Mouse (Mus musculus) spleen, postnatal 14 days (tissue): ENCODE results near the gene Nosip.
"Not testable (repeated sequence)": the region's sequence is repeated elsewhere in the genome, so short reads cannot be mapped to it uniquely, and the experiment has no call there.

ENCODE experiments used
- DNase-seq, 2 experiments: peaks; one replicate each; pipeline ENCODE4 v3.0.0; 2021 to 2022; ENCODE audit warnings: low spot score in 2 of 2

Nosip gene

DNA sequence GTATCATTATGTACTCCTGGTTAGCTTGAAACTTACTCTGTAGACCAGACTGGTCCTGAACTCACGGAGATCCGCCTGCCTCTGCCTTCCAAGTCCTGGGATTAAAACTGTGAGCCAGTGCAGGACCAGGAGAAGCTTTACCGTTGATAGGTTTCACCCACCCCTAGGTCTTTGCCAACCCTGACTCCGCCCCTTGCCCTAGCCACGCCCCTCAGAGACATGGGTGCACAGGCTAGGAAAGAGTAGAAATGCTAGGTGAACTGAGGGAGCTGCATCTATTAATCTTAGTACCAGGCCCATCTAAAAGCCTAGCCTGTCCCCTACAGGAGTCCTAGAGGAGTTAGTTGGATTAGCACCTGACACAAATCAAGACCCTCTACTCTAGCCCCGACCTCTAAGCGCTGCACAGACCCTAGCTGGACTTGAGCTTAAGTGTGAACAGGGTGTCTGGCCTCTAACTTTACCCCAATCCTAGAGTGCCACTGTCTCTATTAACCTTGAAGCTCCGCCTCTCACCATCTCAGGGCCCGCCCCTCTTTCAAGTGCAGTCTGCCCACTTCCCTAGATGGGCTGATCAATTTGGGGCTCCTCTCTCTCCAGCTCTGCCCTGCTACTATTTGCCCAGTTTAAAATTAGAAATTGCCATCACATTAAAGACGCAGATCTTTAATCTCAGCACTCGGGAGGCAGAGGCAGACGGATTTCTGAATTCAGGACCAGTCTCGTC is 28.2 kb downstream of the Nosip start:
- DNase-seq, result peak in 1 of 2 experiments; percentile 31

DNA sequence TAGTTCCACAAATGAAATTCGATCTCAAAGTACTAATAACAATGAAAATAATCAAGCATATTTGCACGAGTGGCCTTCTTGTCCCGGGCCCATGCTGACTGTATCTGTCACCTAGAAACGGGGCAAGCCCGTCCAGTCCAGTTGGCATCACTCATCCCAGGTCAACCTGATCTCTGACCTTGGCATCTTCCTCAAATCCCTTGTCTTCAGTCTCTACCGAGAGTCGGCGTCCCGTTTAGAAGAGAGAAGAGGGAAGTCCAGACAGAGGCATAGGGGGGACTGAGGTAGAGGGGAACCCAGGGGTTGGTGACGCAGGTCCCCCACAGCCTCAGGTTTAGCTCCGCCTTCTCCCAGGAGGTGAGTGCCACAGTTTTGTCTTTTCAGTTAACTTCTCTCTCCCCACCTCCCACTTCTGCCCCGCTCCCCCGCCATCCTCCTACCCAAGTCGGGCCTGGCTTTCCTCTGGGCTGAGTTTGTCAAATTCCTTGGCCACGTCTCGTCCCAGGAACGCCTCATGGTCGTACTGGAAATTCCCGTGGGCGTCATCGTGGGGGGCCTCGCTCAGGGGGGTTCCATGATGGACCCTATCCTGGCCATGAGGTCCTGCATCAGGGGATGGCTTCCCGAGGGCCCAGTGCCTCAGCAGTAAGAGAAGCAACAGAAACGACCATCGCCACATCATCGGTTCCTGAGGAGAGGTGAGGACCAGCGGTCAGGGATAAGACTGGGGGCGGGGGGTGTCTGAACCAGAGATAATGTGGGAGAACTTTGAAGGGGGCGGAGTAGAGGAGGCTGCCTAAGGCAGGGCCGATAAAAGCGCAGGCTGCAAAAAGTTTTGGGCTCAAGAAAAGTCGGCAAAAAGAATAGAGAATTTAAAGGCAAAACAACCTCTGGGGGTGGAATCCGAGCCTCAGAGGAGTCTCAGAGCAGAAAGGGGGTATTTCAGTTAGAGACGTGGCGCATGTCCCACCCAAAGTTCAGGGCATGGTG is 29.1 kb downstream of the Nosip start:
- no peak for DNase-seq

DNA sequence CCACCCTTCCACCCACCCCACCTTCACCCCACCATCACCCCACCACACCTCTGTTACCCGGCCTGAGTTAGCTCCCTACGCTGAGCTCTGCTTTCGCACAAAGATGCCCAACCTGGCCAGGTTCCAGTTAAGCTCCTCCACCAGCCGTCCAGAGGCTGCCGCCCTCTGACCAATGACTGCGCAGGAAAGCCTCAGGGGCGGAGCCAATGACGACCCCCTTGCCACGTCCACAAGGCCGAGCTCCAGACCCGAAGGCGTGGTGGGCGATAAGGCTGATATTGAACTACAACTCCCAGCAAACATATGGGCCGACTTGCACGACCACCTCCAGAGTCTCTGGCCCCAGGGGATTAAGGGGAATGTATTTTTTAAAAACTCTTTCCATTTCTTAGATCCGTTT is 29.8 kb downstream of the Nosip start, which contains the start of gene Rcn3:
TSS of gene Rcn3 (minus strand) at position 174 of the 400 bp plus-strand sequence.
- DNase-seq, result peak in 1 of 2 experiments; percentile 33

DNA sequence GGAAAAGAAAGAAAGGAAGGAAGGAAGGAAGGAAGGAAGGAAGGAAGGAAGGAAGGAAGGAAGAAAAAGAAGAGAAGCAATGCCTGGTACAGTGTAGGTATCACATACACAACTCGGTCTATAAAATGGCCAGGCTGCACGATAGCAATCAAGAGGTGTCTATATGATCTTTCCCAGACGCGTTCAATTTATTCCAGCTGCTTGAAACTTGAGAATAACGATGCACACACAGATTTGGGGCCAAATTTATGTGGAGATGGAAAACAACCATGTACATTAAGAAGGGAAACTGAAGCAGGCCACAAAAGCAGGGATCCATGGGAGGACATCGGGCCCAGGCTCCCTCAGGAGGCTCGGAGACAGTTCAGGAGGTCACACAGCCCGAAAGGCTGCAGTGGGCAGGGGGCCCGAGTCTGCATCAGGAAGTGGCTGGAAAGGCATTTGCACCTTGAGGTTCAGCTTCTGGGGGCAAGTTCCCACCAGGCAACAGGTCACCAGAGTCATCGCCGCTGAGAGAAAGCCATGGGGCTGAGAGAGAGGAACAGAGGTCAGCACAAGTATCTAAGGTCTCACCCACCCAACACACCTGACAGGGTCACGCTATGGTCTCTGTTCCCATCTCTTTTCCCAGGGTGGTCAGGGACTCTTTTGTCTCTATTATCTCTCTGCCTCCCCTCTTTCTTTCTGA is 30.7 kb downstream of the Nosip start:
- DNase-seq, result no peak

DNA sequence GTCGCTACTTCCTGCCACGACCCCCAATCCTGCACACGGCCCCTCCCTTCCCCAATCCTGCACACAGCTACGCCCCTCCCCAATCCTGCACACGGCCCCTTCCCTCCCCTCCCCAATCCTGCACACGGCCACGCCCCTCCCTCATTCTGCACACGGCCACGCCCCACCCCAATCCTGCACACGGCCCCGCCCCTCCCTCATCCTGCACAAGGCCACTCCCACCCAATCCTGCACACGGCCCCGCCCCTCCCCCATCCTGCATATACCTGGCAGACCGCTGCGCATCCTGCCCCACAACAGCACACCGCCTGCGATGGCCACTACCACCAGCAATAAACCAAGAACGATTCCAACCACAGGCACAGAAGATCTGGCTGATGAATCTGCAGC is 31.3 kb downstream of the Nosip start:
- no peak for DNase-seq

DNA sequence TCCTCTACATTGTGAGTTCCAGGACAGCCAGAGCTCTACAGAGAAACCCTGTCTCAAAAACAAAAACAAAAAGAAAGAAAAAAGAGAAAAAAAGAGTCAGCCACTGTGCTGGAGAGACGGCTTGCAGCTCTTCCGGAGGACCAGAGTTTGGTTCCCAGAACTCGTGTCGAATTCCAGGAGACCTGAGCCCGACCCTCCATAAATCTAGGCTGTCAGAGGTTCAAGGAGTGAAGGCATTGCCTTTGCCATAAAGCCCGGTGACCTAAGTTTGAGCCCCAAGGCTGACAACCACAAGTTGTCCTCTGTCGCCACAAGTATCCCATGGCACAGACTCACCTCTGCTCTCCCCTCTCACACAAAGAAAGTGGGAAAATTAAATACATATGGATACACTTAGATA is 31.9 kb downstream of the Nosip start:
- DNase-seq, result no peak

DNA sequence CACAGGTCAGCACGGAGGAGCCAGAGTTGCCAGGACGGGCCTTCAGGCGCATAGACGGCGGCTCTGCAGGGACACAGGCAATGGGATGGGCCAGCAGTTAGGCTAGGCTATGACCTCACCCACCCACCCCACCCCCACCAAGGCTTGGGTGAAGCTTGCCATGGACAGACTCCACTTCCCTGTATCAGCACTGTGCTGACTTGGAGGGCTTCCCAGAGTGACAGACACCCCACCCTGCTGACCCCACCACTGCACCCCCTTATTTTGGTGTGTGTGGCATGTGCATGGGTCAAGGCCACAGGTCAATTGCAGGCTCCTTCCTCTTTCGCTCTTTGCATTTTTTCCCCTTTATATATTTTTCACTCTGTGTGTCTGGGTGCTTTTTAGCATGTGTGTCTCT is 33.1 kb downstream of the Nosip start:
- no peak for DNase-seq

DNA sequence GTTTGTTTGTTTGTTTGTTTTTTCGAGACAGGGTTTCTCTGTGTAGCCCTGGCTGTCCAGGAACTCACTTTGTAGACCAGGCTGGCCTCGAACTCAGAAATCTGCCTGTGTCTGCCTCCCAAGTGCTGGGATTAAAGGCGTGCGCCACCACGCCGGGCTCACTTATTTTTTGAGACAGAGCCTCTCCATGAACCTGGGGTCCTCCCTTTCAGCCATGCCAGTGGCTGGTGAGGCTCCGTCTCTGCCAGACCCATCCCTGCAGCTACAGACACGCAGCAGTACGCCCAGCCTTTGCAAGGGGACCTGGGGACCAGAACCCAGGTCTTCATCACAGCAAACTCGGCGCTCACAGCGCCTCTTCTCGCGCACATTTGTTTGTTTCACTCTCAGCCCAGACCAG is 33.7 kb downstream of the Nosip start:
- not testable (repeated sequence) for DNase-seq

DNA sequence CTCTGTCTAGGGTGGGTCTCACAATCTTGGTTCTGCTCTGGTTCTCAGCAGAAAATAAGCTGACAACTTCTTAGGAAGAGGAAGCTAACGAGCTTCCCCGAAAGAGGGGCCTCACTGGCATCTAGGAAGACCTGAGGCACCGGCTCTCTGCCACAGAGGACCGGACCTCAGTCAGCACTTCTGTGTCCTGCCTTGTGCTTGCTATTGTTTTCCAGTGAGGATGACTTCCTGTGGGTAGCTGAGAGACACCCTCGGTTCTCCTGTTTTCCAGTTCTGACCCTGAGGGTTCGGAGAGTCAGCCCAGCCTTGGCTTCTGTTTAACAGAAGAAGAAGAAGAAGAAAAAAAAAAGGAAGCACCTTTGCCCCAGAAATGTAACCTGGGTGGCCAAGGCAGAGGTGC is 35.2 kb downstream of the Nosip start:
- no peak for DNase-seq

DNA sequence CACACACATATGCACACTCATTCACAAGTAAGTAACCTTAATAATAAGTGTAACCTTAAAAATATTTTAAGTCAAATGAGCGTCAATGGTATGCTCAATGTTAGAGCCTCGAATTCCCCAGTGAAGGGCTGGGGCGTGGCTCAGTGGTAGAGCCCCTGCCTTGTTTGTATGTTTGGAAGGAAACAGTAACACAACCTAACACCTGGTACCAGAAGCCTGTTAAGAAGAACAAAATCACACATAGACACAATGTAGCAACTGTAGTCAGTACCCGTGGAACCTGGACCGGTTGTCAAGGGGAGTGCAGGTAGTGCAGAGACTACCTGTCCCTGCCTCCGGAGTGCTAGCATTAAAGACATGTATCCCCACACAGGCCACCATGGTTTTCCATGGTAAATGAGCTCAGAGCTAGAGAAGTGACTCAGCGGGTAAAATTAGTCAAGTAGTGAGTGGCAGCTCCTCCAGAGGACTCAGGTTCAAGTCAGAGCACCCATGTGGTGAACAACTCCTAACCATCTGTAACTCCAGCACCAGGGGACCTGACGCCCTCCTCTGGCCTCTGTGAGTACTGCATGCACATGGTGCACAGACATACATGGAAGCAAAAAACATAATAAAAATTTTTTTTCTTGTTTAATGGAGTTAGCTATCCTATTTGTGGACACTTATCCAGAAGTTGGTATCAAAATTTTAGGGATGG is 36.5 kb downstream of the Nosip start:
- no peak for DNase-seq

DNA sequence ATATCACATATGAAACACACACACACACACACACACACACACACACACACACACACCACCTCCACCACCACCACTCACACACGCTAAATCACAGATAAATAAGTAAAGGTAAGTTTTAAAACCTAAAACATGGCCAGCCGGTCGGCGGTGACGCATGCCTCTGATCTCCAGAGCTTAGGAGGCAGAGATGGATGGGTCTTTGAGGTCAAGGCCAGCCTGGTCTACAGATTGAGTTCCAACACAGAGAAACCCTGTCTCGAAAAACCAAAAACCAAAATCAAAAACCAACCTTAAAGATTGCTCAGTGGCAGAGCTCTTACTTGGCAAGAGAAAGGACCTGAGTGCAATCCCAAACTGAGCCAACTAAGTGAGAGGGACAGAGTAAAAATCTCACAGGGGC is 37.8 kb downstream of the Nosip start:
- no peak for DNase-seq

DNA sequence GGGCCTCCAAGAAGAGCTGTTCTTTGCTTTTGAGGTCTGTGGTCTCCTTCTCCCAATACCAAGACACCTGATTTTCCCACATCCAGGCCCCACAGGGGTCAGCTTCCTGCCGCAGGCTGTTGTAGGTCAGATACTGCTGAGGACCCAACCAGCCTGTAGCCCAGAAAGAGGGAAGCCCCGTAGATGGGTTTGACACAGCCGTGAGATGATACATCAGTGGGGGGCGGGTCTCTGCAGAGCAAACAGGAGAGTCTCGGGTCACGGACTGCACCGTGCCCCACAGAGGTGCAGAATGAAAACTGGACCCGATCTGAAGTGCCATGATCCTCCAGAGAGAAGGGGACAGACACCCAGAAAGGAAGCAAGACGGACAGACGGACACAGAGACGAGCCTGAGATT is 40.2 kb downstream of the Nosip start:
- DNase-seq, result no peak

DNA sequence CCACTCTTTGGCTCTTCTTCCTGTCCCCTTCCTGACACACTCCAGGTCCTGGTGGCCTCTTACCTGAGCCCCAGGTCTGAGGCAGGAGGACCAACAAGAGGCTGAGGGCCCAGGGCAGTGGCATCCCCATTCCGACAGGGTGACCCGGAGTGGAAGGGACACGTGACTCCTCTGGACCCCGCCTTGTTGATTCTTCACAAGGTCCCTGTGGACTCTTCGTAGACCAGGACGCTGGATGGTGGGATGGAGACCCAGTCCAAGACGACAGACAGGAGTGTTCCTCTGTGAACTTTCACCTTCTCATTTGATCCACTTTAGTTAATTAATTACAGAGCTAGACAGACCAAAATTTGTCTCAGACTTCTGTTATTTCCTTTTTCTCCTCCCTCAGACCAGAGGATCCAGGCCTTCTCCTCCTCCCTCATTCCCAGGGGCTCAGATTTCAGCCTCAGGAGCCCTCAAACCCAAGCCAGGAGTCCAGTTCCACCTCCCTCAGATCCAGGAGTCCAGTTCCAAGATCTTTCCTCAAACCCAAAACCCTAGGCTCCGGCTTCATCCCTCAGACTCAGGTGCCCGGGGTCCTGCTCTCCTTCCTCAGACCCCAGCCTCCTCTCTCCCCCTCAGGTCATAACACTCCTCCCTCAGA is 40.8 kb downstream of the Nosip start:
- DNase-seq, result no peak

DNA sequence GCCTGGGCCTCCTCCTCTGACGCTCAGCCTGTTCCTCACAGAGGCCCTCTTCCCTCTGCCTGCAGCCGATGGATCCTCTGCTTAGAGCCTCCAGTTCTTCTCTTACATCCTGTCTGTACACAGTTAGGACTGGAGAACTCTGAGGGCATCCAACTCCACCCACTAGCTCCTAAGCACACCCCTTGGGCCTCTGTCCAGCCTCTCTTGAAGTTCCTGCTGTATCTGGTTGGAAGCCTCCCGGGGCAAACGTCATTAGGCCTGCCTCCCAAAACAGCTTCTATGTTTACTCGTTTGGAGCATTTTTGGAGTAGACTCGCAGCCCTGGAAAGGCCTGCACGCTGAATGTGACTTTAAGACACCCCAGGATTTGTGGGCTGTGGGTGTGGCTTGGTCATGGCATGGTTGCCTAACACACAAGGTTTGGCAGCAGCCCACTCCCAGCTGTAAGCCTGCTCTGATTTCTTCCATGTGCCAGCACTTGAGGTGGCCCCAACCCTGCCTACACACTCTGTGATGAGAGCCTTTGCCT is 41.5 kb downstream of the Nosip start, which contains the start of gene Fcgrt:
TSS of gene Fcgrt (minus strand) at position 200 of the 529 bp plus-strand sequence.
- DNase-seq, result no peak

DNA sequence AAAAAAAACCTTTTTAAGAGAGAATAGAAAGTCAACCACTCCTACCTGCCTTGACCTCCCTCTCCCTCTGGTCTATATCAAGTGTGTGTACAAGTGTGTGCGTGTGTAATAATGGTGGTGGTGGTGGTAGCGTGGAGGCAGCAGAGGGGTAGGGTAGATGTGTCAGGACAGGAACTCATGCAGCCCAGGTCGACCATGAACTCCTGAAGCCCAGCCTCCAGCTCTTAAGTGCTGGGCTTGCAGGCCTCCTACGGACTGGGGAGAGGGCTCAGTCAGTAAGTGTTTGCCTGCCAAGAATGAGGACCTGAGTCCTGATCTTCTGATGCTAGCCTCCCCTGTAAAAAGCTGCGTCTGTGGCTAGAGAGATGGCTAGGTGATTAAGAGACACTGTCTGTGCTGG is 42.7 kb downstream of the Nosip start:
- no peak for DNase-seq

DNA sequence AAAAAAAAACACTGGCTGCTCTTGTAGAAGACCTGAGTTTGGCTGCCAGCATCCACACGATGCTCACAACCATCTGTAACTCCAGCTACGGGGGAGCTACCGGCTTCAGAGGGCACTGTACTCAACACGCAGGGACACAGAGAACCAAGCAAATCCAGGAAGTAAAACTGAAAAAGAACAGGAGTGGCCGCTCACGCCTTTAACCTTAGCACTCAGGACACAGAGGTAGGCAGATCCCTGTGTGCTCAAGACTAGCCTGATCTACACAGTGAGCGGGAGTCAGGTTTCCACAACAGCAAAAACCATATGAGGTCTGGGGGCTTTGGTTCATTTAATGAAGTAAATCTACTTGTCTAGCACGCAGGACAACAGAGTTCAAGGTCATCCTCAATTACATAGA is 43.3 kb downstream of the Nosip start:
- no peak for DNase-seq

DNA sequence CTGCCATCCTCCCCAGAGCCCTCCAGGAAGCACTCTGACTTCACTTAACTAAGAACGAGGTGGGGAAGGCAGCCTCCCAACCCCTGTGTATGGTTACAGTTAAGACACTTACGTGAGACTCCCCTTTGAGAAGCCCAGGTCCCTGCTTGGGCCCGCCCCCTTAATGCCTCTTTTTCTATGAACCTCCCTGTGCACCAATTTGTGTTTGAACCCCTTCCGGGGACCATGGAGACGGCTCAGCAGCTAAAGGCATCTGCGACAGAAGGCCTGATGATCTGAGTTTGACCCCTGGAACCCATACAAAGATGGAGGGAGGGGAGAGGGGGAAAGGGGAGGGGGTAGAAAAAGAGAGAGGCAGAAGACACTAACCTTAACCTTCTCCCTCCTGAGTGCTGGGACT is 44.2 kb downstream of the Nosip start:
- no peak for DNase-seq

DNA sequence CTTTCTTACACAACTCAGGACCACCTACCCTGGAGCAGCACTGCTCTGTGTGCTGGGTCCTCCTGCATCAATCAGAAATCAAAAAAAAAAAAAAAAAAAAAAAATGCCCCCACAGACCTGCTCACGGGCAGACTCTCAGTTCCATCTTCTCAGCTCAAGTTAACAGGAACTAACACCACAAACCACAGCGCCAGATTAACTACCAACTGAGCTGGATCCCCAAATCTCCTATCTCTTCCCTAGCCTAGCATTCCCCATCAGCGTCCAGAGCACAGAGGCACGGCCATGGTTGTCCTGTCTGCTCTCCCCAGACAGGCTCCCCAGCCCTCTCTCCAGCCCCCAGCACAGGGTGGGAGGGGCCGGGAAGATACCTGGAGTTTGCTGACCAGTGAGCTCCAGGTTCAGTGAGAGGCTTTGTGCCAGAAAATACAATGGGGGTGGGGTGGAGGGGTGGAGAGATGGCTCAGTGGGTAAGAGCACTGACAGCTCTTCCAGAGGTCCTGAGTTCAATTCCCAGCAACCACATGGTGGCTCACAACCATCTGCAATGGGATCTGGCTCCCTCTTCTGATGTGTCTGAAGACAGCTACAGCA is 44.9 kb downstream of the Nosip start:
- DNase-seq, result no peak

DNA sequence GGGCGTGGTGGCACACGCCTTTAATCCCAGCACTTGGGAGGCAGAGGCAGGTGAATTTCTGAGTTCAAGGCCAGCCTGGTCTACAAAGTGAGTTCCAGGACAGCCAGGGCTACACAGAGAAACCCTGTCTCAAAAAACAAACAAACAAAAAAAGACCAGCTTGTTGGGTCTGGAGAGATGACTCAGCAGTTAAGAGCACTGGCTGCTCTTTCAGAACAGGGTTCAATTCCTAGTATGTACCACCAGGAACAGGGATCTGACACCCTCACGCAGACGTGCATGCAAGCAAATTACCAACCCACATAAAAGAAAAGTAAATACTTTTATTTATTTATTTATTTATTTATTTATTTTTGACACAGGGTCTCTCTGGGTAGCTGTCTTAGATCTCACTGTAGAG is 47.9 kb downstream of the Nosip start:
- DNase-seq, result not testable (repeated sequence)

DNA sequence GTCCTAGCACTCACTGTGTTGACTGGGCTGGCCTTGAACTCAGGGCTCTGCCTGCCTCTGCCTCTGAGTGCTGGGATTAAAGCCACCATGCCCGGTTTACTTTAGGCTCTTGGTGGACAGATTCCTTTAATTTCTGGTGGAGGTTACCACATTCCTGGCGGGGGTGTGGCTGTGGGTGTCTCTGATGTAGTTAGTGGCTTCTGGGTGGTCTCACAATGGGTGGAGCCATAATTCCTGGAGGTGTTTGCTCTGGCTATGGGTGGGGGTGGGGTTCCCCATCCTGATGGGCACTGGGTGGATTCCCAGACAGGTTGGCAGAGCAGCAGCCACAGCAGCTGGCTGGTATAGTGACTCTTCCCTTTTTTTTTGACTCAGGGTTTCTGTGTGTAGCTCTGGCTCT is 49.7 kb downstream of the Nosip start:
- no peak for DNase-seq
